Mouse (Mus musculus): ENCODE measurements around the gene Rfng. TPM values are rescaled to one million over a fixed set of nuclear protein-coding genes. Genes with fewer than 3 reads are reported as not detected.
A peak's percentile ranks its signal among the peaks of the same experiment; 100 is the strongest.
"Not testable (repeated sequence)": the region's sequence is repeated elsewhere in the genome, so short reads cannot be mapped to it uniquely, and the experiment has no call there.

Gene Rfng
- polyA plus RNA-seq, 1 experiment, result 8.9 TPM

DNA sequence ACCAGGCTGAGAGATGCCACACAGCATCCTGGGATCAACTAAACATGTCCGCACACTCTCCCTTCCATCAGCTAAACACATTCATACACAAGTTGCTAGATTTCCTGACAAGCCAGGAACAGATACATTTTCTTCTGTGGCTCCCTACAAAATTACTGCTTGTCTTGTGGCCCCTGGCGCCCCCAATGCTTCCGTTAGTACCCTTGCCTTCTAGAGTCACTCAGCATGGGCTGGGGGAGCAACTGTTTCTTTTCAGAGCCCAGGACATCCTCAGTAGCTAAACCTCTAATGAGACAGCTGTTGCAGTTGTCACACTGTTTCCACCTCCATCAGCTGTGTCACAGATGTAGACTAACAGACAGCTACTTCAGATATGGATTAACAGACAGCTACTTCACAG lies 11.3 kb downstream of the Rfng start:
- Histone ChIP-seq H3K4me3 (ENCODE audit: low read depth, low read length) (no peak overlapping the region), H3K27me3 (ENCODE audit: control insufficient read depth, insufficient read depth, low read length, poor library complexity, severe bottlenecking) (no peaks in the 10 kb centered on the region), H3K9ac (ENCODE audit: low read depth, poor library complexity, severe bottlenecking) (no peak overlapping the region), H3K36me3 (ENCODE audit: control insufficient read depth, insufficient read depth, low read length, poor library complexity, severe bottlenecking) (no peaks in the 10 kb centered on the region), H3K4me1 (ENCODE audit: control insufficient read depth, insufficient read depth, low read length) (peaks cover 4% of the 10 kb centered on the region), H3K27ac (ENCODE audit: insufficient read depth, low read length) (no peak overlapping the region), H3K9me3 (replicated peaks; ENCODE audit: control insufficient read depth, insufficient read depth, low read length, poor library complexity, severe bottlenecking) (peaks cover 3% of the 10 kb centered on the region; the same call in 1 of the 2 replicates)
- TF ChIP-seq EP300 (IDR thresholded peaks at IDR 0.05; ENCODE audit: insufficient read depth, low read depth, low read length), result no peak
- TF ChIP-seq POLR2A (IDR thresholded peaks at IDR 0.05; ENCODE audit: insufficient read depth, low read length), result no peak
- no peak for TF ChIP-seq CTCF (IDR thresholded peaks at IDR 0.05; ENCODE audit: low read depth, low read length)

DNA sequence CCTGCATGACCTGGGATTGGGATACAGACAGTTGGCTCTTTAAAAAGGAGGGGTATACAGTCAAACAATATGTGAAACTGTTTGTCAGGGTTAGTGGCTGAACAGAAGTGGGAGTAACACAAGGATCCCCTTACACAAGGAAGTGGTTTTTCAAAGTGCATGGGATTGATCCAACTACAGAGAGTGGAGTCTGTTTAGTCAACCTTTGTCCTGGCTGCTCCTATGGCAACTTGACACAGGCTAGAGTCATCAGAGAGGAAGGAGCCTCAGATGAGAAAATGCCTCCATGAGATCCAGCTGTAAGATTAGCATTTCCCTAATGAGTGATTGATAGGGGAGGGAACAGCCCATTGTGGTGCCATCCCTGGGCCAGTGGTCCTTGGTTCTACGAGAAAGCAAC lies 15.8 kb downstream of the Rfng start:
- no peak overlapping the region for H3K4me3 ChIP-seq (ENCODE audit: low read depth, low read length)
- H3K27me3 ChIP-seq (ENCODE audit: control insufficient read depth, insufficient read depth, low read length, poor library complexity, severe bottlenecking), result no peaks in the 10 kb centered on the region
- H3K36me3 ChIP-seq (ENCODE audit: control insufficient read depth, insufficient read depth, low read length, poor library complexity, severe bottlenecking), result no peaks in the 10 kb centered on the region
- H3K9me3 ChIP-seq (replicated peaks; ENCODE audit: control insufficient read depth, insufficient read depth, low read length, poor library complexity, severe bottlenecking), result peaks cover 3% of the 10 kb centered on the region; the same call in 1 of the 2 replicates
- H3K9ac ChIP-seq (ENCODE audit: low read depth, poor library complexity, severe bottlenecking), result no peak overlapping the region
- no peak overlapping the region for H3K27ac ChIP-seq (ENCODE audit: insufficient read depth, low read length)
- no peak for TF ChIP-seq EP300 (IDR thresholded peaks at IDR 0.05; ENCODE audit: insufficient read depth, low read depth, low read length)
- no peak for TF ChIP-seq POLR2A (IDR thresholded peaks at IDR 0.05; ENCODE audit: insufficient read depth, low read length)
- TF ChIP-seq CTCF (IDR thresholded peaks at IDR 0.05; ENCODE audit: low read depth, low read length), result no peak
- peaks cover 2% of the 10 kb centered on the region for H3K4me1 ChIP-seq (ENCODE audit: control insufficient read depth, insufficient read depth, low read length)

DNA sequence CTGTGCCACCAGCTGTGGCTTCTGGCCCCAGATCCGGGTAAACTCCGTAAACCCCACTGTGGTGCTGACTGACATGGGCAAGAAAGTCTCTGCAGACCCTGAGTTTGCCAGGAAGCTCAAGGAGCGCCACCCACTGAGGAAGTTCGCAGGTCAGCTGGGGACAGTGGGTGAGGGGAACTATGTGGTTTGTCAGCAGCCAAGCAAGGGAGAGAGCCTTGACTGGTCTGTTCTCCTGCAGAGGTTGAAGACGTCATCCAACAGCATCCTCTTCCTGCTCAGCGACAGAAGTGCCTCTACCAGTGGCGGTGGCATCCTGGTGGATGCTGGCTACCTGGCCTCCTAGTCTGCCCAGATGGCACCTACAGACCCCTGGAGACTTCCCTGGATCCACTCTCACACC lies 17.0 kb downstream of the Rfng start:
- not testable (repeated sequence) for H3K27me3 ChIP-seq (ENCODE audit: control insufficient read depth, insufficient read depth, low read length, poor library complexity, severe bottlenecking); H3K9ac ChIP-seq (ENCODE audit: low read depth, poor library complexity, severe bottlenecking); H3K4me3 ChIP-seq (ENCODE audit: low read depth, low read length); H3K36me3 ChIP-seq (ENCODE audit: control insufficient read depth, insufficient read depth, low read length, poor library complexity, severe bottlenecking); H3K4me1 ChIP-seq (ENCODE audit: control insufficient read depth, insufficient read depth, low read length); H3K9me3 ChIP-seq (replicated peaks; ENCODE audit: control insufficient read depth, insufficient read depth, low read length, poor library complexity, severe bottlenecking); H3K27ac ChIP-seq (ENCODE audit: insufficient read depth, low read length)

DNA sequence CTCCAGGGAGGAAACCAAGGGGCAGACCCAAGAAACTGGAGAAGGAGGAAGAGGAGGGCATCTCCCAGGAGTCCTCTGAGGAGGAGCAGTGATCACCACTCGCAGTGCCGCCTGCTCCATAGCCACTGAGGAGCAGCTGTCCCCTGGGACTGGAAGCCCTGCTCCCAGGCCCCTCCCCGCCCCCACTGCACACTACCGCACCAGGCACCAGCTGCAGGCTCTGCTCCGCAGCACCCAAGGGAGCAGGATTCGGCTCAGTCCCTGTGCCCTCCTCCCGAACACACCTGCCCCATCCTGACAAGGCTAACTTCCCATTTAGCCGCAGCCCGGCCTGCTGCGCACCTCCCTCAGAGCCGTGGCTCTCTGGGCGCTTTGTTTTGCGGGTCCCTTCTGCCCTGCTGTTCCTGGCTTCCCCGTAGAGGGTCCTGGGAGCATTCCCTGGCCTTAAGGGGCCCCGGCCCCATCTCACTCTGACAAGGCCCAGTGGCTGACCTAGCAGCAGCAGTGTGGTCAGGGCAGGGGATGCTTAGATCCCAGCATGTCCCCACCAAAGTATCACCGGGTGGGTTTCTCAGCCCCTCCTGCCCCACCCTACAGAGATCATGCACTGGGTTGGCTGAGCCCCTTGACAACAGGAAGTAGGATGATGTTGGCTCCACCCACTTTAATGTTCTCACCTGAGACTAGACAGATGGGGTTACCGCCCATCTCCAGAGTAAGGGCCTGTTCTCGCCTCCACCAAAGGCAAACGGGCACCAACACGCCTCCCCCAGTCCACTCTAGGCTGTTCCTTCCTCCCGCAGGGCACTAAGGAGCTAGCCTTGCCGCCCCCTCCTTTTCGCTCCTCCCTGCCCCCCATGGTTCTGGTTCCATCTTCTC lies 20.6 kb downstream of the Rfng start:
- H3K9me3 ChIP-seq (replicated peaks; ENCODE audit: control insufficient read depth, insufficient read depth, low read length, poor library complexity, severe bottlenecking); H3K4me1 ChIP-seq (ENCODE audit: control insufficient read depth, insufficient read depth, low read length); H3K9ac ChIP-seq (ENCODE audit: low read depth, poor library complexity, severe bottlenecking); H3K36me3 ChIP-seq (ENCODE audit: control insufficient read depth, insufficient read depth, low read length, poor library complexity, severe bottlenecking); H3K27ac ChIP-seq (ENCODE audit: insufficient read depth, low read length); H3K27me3 ChIP-seq (ENCODE audit: control insufficient read depth, insufficient read depth, low read length, poor library complexity, severe bottlenecking): not testable (repeated sequence)
- peak overlapping the region; percentile 39 for H3K4me3 ChIP-seq (ENCODE audit: low read depth, low read length)

DNA sequence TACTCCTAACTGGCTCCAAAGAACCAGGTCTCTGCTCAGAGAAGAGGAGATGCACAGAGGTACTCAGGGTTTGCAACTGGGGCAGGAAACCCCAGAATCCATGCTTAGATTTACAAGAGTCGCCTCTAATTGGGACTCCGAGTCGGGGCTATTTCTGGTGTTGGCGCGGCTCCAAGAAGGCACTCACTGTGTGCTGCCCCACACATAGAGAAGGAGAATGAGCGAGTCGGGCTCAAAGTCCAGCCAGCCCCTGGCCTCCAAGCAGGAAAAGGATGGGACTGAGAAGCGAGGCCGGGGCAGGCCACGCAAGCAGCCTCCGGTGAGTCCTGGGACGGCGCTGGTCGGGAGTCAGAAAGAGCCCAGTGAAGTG lies 21.4 kb downstream of the Rfng start, which contains the start of gene Hmga1b:
Gene Hmga1b (plus strand): TSS at position 123 of the 370 bp plus-strand sequence.
- H3K4me1 ChIP-seq (ENCODE audit: control insufficient read depth, insufficient read depth, low read length); H3K9ac ChIP-seq (ENCODE audit: low read depth, poor library complexity, severe bottlenecking); H3K36me3 ChIP-seq (ENCODE audit: control insufficient read depth, insufficient read depth, low read length, poor library complexity, severe bottlenecking); H3K27me3 ChIP-seq (ENCODE audit: control insufficient read depth, insufficient read depth, low read length, poor library complexity, severe bottlenecking); H3K27ac ChIP-seq (ENCODE audit: insufficient read depth, low read length): not testable (repeated sequence)
- Histone ChIP-seq H3K9me3 (replicated peaks; ENCODE audit: control insufficient read depth, insufficient read depth, low read length, poor library complexity, severe bottlenecking) (peaks cover 12% of the 10 kb centered on the region), H3K4me3 (ENCODE audit: low read depth, low read length) (peak within 1 kb of the TSS; percentile 39)

DNA sequence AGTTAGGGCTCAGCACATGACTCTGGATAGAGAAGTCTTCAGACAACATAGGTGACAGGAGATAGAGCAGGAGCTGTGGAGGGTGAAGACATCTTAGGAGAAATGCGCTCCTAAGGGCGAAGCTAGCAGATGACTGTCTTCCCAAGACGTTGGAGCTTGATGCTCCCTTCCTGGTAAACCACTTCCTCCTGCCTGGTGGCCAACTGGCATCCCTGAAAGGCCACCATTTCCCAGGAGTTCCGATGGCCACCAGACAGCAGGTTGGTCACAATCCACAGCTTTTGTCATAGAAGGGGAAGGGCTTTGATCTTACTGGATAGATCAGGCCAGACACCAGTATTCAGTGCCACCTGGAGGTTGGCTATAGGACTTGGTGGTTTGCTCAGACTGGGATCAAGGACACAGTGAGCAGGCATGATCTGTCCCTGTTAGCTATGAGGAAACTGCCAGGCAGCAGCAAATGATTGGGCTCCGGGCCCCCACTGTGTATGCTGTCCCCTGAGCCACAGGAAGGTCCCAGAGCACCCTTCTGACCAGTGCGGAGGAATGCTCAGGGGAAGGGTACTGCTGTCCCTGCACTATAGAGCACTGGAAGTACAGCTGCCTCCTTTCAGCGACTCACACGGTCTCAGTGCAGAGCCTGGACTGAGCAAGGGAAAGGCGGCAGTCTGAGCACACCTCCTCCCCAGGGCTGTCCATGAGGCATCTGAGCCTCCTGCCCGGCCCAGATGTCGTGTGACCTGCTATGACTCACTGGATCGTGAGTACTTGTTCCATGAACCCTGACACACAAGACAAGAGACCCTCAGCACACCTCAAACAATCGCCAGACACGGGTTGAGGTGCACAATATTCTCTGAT lies 22.0 kb downstream of the Rfng start:
- Histone ChIP-seq H3K27me3 (ENCODE audit: control insufficient read depth, insufficient read depth, low read length, poor library complexity, severe bottlenecking) (no peaks in the 10 kb centered on the region), H3K27ac (ENCODE audit: insufficient read depth, low read length) (no peak overlapping the region), H3K4me1 (ENCODE audit: control insufficient read depth, insufficient read depth, low read length) (peaks cover 2% of the 10 kb centered on the region), H3K9ac (ENCODE audit: low read depth, poor library complexity, severe bottlenecking) (no peak overlapping the region), H3K4me3 (ENCODE audit: low read depth, low read length) (no peak overlapping the region), H3K9me3 (replicated peaks; ENCODE audit: control insufficient read depth, insufficient read depth, low read length, poor library complexity, severe bottlenecking) (peaks cover 14% of the 10 kb centered on the region), H3K36me3 (ENCODE audit: control insufficient read depth, insufficient read depth, low read length, poor library complexity, severe bottlenecking) (no peaks in the 10 kb centered on the region)
- TF ChIP-seq CTCF (IDR thresholded peaks at IDR 0.05; ENCODE audit: low read depth, low read length), result no peak
- TF ChIP-seq POLR2A (IDR thresholded peaks at IDR 0.05; ENCODE audit: insufficient read depth, low read length), result no peak
- no peak for TF ChIP-seq EP300 (IDR thresholded peaks at IDR 0.05; ENCODE audit: insufficient read depth, low read depth, low read length)
